7 mouse cellular contexts compared by ENCODE assay signal in the genomic region with DNA sequence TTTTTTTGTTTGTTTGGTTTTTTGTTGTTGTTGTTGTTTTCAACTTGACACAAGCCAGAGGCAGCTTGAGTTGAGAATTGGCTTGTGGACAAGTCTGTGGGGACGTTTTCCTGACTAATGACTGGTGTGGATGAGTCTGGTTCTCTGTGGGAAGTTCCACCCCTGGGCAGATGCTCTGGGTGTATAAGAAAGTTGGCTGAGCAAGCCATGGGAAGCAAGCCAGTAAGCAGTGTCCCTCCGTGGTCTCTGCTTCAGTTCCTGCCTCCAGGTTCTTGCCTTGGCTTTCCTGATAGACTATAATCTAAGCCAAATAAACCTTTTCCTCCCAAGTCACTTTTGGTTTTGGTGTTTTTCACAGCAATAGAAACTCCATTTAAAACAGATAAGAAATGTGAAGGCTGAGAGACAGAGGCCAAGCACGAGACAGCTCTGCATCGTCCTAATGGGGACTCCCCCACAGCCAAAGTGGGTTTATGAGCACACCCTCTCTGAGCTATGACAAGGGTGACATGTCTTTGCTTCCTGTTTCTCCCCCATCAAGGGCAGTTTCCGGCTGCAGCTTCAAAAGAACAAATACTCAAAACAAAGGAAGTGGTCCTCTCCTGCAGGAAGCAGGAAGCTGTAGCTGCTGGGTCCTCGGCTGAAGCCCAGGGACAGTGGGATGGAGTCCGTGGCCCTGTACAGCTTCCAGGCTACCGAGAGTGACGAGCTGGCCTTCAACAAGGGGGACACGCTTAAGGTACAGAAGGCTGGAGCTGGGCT. TPM values are rescaled to one million over a fixed set of nuclear protein-coding genes. Genes with fewer than 3 reads are reported as not detected.
DNase-seq lines count a peak whose midpoint lies in the region; ATAC-seq and TF ChIP-seq lines count a peak whose summit lies in the region.

Grap (plus strand) TSS at position 580 of the 762 bp plus-strand sequence.

- WGBS in hindbrain, embryonic 13.5 days, result 73% methylated on average over 10 of the region's 10 CpGs
- 11% methylated on average over 10 of the region's 10 CpGs for WGBS in liver, embryonic 14.5 days (ENCODE audit: insufficient replicate concordance)
- WGBS in spleen, adult 2 months, result 9% methylated on average over 10 of the region's 10 CpGs

- H3K27me3 ChIP-seq in hindbrain, embryonic 13.5 days, result no peaks in the 10 kb centered on the region
- H3K27me3 ChIP-seq in liver, embryonic 14.5 days (ENCODE audit: control insufficient read depth, insufficient read depth, low read length), result no peaks in the 10 kb centered on the region; the same call in 1 of the 2 replicates
- H3K27me3 ChIP-seq in spleen, adult 2 months (ENCODE audit: control insufficient read depth, insufficient read depth, low read length), result no peaks in the 10 kb centered on the region

- TF ChIP-seq CTCF in bone marrow macrophage, adult 2 months (IDR thresholded peaks at IDR 0.05; ENCODE audit: low read depth, low read length), result no peak; the same call in 1 of the 2 replicates
- TF ChIP-seq CTCF in liver, embryonic 14.5 days (IDR thresholded peaks at IDR 0.05; ENCODE audit: low read depth), result no peak
- no peak for TF ChIP-seq CTCF in spleen, adult 2 months (IDR thresholded peaks at IDR 0.05; ENCODE audit: extremely low read depth, insufficient read depth, insufficient read length, insufficient replicate concordance)

- peak; percentile 69; the same call in 1 of the 2 replicates for TF ChIP-seq POLR2A in bone marrow macrophage, adult 2 months (IDR thresholded peaks at IDR 0.05; ENCODE audit: borderline replicate concordance, low read depth, low read length)
- peak; percentile 89 for TF ChIP-seq POLR2A in spleen, adult 2 months (IDR thresholded peaks at IDR 0.05; ENCODE audit: low read depth, low read length)

- no peak within 1 kb of the TSS for H3K4me2 ChIP-seq in hindbrain, embryonic 13.5 days
- H3K4me2 ChIP-seq in liver, embryonic 14.5 days (ENCODE audit: low read depth), result peak within 1 kb of the TSS; percentile 1; the same call in 1 of the 2 replicates

- DNase-seq in liver, embryonic 14.5 days (ENCODE audit: low read depth in 3 of 3, low spot score in 3 of 3), result no peak
- DNase-seq in spleen, adult 2 months (ENCODE audit: low read depth in 1 of 2, low spot score in 2 of 2), result peak; percentile 75 to 84
- no peak for DNase-seq in testis, postnatal 14 days (ENCODE audit: low spot score)
- DNase-seq in urinary bladder, postnatal 36 days (ENCODE audit: low spot score in 2 of 2), result no peak

- no peak for TF ChIP-seq EP300 in liver, embryonic 14.5 days (IDR thresholded peaks at IDR 0.05; ENCODE audit: low read depth)

- H3K9ac ChIP-seq in hindbrain, embryonic 13.5 days, result no peak within 1 kb of the TSS
- H3K9ac ChIP-seq in liver, embryonic 14.5 days (replicated peaks), result no peak within 1 kb of the TSS

- no peaks in the 10 kb centered on the region for H3K36me3 ChIP-seq in hindbrain, embryonic 13.5 days
- no peaks in the 10 kb centered on the region for H3K36me3 ChIP-seq in liver, embryonic 14.5 days (replicated peaks; ENCODE audit: control insufficient read depth, insufficient read depth, low read depth)
- peaks cover 2% of the 10 kb centered on the region for H3K36me3 ChIP-seq in spleen, adult 2 months (ENCODE audit: control insufficient read depth, insufficient read depth, low read length)

- H3K9me3 ChIP-seq in hindbrain, embryonic 13.5 days, result no peaks in the 10 kb centered on the region
- H3K9me3 ChIP-seq in liver, embryonic 14.5 days (ENCODE audit: control insufficient read depth, low read length), result no peaks in the 10 kb centered on the region

- ATAC-seq in CD4-positive, CD25-positive, alpha-beta regulatory T cell, adult 4 months, result peak; percentile 92
- no peak for ATAC-seq in hindbrain, embryonic 13.5 days (ENCODE audit: low FRiP score)
- ATAC-seq in liver, embryonic 14.5 days (ENCODE audit: insufficient read depth), result no peak

- peaks cover 51% of the 10 kb centered on the region for H3K4me1 ChIP-seq in bone marrow macrophage, adult 2 months (ENCODE audit: control insufficient read depth, insufficient read depth, low read length)
- no peaks in the 10 kb centered on the region for H3K4me1 ChIP-seq in hindbrain, embryonic 13.5 days (replicated peaks)
- no peaks in the 10 kb centered on the region for H3K4me1 ChIP-seq in liver, embryonic 14.5 days (replicated peaks; ENCODE audit: control insufficient read depth in 2 of 2, insufficient read depth in 2 of 2, low read length in 1 of 2)
- peaks cover 34% of the 10 kb centered on the region for H3K4me1 ChIP-seq in spleen, adult 2 months (ENCODE audit: control insufficient read depth, insufficient read depth, insufficient read length)

- peak within 1 kb of the TSS; percentile 68 for H3K27ac ChIP-seq in bone marrow macrophage, adult 2 months (ENCODE audit: insufficient read depth, low read depth, low read length)
- no peak within 1 kb of the TSS for H3K27ac ChIP-seq in hindbrain, embryonic 13.5 days
- no peak within 1 kb of the TSS for H3K27ac ChIP-seq in liver, embryonic 14.5 days
- H3K27ac ChIP-seq in spleen, adult 2 months (ENCODE audit: insufficient read depth, low read length), result peak within 1 kb of the TSS; percentile 98

- H3K4me3 ChIP-seq in bone marrow macrophage, adult 2 months (ENCODE audit: insufficient read depth, low read length), result peak within 1 kb of the TSS; percentile 98
- no peak within 1 kb of the TSS; the same call in 1 of the 2 replicates for H3K4me3 ChIP-seq in hindbrain, embryonic 13.5 days
- peak within 1 kb of the TSS; percentile 2 to 54; a peak in 3 of 4 replicates for H3K4me3 ChIP-seq in liver, embryonic 14.5 days (ENCODE audit: insufficient read depth in 1 of 2, low read depth in 2 of 2, low read length in 2 of 2)
- peak within 1 kb of the TSS; percentile 96 for H3K4me3 ChIP-seq in spleen, adult 2 months (ENCODE audit: extremely low read depth, insufficient read depth, insufficient read length)

RNA-seq across cellular contexts. Expression of gene Grap, which starts in this region (rescaled TPM):
- 100 to 1,000 TPM; 220 to 344 TPM for polyA plus RNA-seq in CD4-positive, CD25-positive, alpha-beta regulatory T cell, adult 4 months (2017; shearing (Covaris generic))
- 3.1 and 4.0 TPM in 2 replicates for polyA plus RNA-seq in bone marrow macrophage, adult 2 months (2012; ENCODE audit: insufficient read depth, insufficient read length, missing spikeins)
- polyA plus RNA-seq in hindbrain, embryonic 13.5 days (2015; fragmentation: Nextera tagmentation; extraction: Ambion mirVana), result 10.2 and 11.0 TPM in 2 replicates
- 2.1 and 2.2 TPM in 2 replicates for polyA plus RNA-seq in liver, embryonic 14.5 days (2012; rRNA removed)
- polyA plus RNA-seq in liver, embryonic 14.5 days (2014; fragmentation: Nextera tagmentation; extraction: Ambion mirVana), result 1.6 and 1.9 TPM in 2 replicates
- 85.6 and 97.1 TPM in 2 replicates for polyA plus RNA-seq in spleen, adult 2 months (2012; rRNA removed)

Comparison
In these comparisons a context has a peak if more than half of its experiments do, and no peak if none do; other contexts are left out.
1. H3K27ac ChIP-seq: peak in bone marrow macrophage, adult 2 months (single experiment) and spleen, adult 2 months (single experiment); none in hindbrain, embryonic 13.5 days (single experiment) and liver, embryonic 14.5 days (single experiment).
2. DNase-seq: peak in spleen, adult 2 months (2 of 2); none in liver, embryonic 14.5 days (0 of 3), testis, postnatal 14 days (single experiment) and urinary bladder, postnatal 36 days (0 of 2).